Mouse (Mus musculus) right cerebral cortex, postnatal 10 days (tissue): ENCODE results near the gene Cacna1c.

ENCODE experiments used
- DNase-seq, 2 experiments: peaks; one replicate each; pipeline ENCODE4 v3.0.0; 2021; ENCODE audit warnings: low spot score in 2 of 2

Cacna1c gene

GRCm38 (mm10) chr6:118707066-118707465 is 489.2 kb downstream of the Cacna1c start:
- no peak for DNase-seq

- DNase-seq, result no peak
These were observed 490.4 kb downstream of the Cacna1c start for GRCm38 (mm10) chr6:118705840-118706239.

GRCm38 (mm10) chr6:118694626-118695025 is 501.6 kb downstream of the Cacna1c start:
- no peak for DNase-seq

GRCm38 (mm10) chr6:118689447-118689846 is 506.8 kb downstream of the Cacna1c start:
- no peak for DNase-seq

- no peak for DNase-seq
These were observed 507.4 kb downstream of the Cacna1c start for GRCm38 (mm10) chr6:118688856-118689255.

- no peak for DNase-seq
These were observed 515.4 kb downstream of the Cacna1c start for GRCm38 (mm10) chr6:118680814-118681213.

GRCm38 (mm10) chr6:118678031-118678430 is 518.2 kb downstream of the Cacna1c start:
- DNase-seq, result peak in 1 of 2 experiments; percentile 39

GRCm38 (mm10) chr6:118677306-118677705 is 518.9 kb downstream of the Cacna1c start:
- no peak for DNase-seq

GRCm38 (mm10) chr6:118674781-118675180 is 521.4 kb downstream of the Cacna1c start:
- DNase-seq, result no peak

- DNase-seq, result no peak
These were observed 522.1 kb downstream of the Cacna1c start for GRCm38 (mm10) chr6:118673974-118674695.

- DNase-seq, result no peak
These were observed 542.9 kb downstream of the Cacna1c start for GRCm38 (mm10) chr6:118653331-118653730.

- DNase-seq, result no peak
These were observed 547.0 kb downstream of the Cacna1c start for GRCm38 (mm10) chr6:118649121-118649783.

GRCm38 (mm10) chr6:118646265-118647061 is 549.8 kb downstream of the Cacna1c start:
- DNase-seq, result peak; percentile 69 to 90

- no peak for DNase-seq
These were observed 551.4 kb downstream of the Cacna1c start for GRCm38 (mm10) chr6:118644866-118645265.

- no peak for DNase-seq
These were observed 552.7 kb downstream of the Cacna1c start for GRCm38 (mm10) chr6:118643541-118643940.

- DNase-seq, result no peak
These were observed 554.4 kb downstream of the Cacna1c start for GRCm38 (mm10) chr6:118641671-118642325.

GRCm38 (mm10) chr6:118639816-118640215 is 556.4 kb downstream of the Cacna1c start:
- DNase-seq, result no peak

- DNase-seq, result no peak
These were observed 557.3 kb downstream of the Cacna1c start for GRCm38 (mm10) chr6:118638911-118639310.

- DNase-seq, result peak in 1 of 2 experiments; percentile 55
These were observed 563.7 kb downstream of the Cacna1c start for GRCm38 (mm10) chr6:118632491-118632890.

GRCm38 (mm10) chr6:118630006-118630405 is 566.2 kb downstream of the Cacna1c start:
- no peak for DNase-seq

GRCm38 (mm10) chr6:118626246-118626645 is 570.0 kb downstream of the Cacna1c start:
- no peak for DNase-seq

- no peak for DNase-seq
These were observed 572.6 kb downstream of the Cacna1c start for GRCm38 (mm10) chr6:118623609-118624008.
